Mouse (Mus musculus): ENCODE measurements around the gene Xcl1.

DNA sequence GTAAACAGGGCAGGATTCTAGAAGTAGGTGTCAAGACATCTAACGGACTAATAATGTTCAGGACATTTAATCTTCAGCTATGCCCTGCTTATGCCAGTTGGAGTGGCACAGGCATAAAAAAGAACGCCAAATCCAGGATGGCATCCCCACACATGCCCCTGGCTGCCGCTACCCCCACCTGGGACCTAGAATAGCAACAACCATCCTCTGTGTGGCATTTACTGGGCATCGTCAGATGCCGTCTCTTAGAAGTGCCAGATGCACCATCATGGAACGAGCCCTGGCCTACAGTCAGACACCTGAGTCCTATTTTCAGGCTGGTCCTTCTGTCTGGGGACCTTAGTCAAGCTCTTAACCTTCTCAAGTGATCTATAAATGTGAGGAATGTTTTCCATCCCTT, 34.6 kb downstream of the Xcl1 start:
- TF ChIP-seq CTCF (IDR thresholded peaks at IDR 0.05; ENCODE audit: control insufficient read depth, insufficient read depth, low read length) = no peak
- no peak for TF ChIP-seq POLR2A (IDR thresholded peaks at IDR 0.05; ENCODE audit: borderline replicate concordance, control insufficient read depth, low read depth, low read length)

All from bone marrow, adult 2 months (tissue).